Mouse (Mus musculus) erythroblast, adult 5-6 weeks (primary cell): ENCODE measurements at regions not wholly inside any gene's neighbourhood (a gene's known extent, or its start where the extent isn't known, plus 50 kb on each side); places are given as distances from the start of the nearest gene placed in this dataset.
A peak's percentile ranks its signal among the peaks of the same experiment; 100 is the strongest.
"Not testable (repeated sequence)": the region's sequence is repeated elsewhere in the genome, so short reads cannot be mapped to it uniquely, and the experiment has no call there.

Experiments
- ATAC-seq: replicated peaks from 2 replicates; pipeline ENCODE4 v1.8.0; 2016; ENCODE audit warnings: moderate number of reproducible peaks, mild to moderate bottlenecking, moderate TSS enrichment, inconsistent platforms; ENCODE audit not compliant: poor library complexity, low FRiP score, severe bottlenecking

DNA sequence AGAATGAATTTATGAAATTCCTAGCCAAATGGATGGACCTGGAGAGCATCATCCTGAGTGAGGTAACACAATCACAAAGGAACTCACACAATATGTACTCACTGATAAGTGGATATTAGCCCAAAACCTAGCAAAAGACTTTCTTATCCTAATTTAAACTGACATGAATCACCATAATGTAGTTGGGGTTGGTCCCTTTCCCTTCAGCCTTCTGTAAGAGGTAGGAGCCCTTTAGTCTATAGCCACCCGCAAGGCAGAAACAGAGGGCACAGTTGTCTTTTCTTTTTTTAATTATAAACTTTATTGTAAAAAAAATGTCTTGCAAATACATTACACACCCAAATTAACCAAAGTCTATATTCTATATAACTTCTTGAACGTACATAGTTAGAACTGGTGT is 81.3 kb downstream of the Ogfrl1 start:
- not testable (repeated sequence) for ATAC-seq

DNA sequence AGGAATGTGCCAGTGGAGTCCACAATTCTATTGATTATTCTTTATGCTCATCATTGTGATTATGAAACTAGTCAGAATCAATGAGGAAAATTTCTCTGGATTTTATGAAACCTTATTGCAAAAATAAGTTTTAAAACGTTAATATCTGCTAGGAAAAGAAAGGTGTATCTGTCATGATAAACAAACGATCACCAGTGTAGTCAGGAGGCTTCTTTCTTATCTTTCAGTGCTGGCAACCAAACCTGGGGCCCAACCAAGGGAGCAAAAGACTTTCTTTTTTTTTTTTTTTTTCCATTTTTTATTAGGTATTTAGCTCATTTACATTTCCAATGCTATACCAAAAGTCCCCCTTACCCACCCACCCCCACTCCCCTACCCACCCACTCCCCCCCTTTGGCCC is 82.7 kb downstream of the Ogfrl1 start:
- ATAC-seq = not testable (repeated sequence)

DNA sequence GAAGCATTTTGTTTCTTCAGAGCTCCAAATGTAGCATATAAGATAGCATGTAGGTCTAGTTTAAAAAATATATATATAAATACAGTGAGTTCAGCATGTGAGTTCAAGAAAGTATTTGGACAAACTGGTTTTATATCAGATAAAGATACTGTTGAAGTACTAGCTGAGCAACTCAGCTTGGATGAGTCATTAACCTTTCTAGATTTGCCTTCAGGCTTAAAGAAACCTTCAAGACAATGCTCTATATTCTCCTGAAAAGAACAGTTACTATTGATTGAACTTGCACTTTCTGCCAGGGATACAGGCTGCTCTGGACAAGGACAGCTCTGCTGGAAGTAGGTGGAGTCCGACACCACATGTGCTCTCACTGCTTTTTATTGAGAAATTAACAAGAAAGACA is 104.9 kb downstream of the Ogfrl1 start:
- no peak for ATAC-seq

DNA sequence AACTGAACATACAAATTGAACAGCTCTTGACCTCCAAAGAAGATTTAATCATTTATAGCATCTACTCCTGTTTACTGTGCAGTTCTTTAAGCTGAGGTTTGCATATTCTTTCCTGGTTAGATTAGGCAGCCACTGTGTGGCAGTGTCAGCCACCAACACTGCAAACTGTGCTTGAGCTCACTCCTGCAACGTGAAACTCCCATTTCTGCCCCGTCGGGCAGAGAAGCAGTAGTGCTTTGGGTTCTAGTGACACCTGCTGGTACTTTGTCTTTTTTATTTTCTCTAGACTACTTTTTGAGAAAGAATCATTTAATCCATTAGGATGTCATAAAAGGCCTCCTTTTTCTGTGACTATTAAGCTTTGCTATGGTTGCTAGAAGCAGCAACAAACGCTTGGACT is 110.8 kb downstream of the Ogfrl1 start:
- ATAC-seq = no peak; the same call in 1 of the 2 replicates

DNA sequence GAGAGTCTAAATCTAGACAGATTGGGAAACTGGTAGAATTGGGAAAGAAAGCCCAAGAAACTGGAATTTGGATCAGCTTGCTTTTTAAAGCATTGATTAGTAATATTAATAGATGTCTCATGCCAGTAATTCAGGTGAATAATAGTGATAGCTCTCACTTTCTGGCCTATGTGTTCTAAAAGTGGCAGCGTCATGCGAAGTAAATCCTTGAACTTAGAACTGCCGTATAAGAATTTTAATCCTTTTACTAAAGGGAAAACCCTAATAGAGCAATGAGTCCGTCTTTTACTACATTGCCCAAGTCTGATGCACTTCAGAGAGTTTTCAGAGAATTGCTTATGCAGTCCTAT is 114.7 kb downstream of the Ogfrl1 start:
- ATAC-seq = peak; percentile 60

DNA sequence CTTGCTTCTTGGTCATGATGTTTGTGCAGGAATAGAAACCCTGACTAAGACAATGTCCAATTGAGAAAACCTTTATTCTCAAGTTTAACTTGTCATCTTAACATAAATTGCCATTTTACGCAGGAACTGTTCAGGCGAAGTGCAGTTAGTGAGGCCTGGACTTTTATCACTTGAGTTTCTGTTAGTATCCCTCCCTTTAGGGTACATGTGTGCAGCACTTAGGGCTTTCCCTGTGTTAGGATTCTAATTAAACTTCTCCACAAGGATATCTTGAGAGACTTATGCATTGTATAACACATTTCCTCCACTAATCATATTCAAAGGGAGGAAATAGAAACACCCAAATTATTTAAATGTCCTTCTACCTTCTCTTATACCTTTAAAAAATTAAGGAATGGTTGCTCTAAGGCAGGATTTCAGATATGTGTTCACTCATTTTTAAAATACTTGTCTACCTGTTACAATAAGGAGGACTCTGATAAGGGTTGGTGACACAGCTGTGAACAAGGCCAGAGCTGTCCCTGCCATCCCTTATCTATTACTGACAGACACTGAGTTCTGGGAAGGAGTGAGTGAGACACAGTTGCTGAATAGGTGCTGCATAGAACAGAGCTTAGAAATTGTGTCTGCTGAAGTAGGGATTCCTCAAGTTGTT is 115.2 kb downstream of the Ogfrl1 start:
- ATAC-seq = peak; percentile 97

DNA sequence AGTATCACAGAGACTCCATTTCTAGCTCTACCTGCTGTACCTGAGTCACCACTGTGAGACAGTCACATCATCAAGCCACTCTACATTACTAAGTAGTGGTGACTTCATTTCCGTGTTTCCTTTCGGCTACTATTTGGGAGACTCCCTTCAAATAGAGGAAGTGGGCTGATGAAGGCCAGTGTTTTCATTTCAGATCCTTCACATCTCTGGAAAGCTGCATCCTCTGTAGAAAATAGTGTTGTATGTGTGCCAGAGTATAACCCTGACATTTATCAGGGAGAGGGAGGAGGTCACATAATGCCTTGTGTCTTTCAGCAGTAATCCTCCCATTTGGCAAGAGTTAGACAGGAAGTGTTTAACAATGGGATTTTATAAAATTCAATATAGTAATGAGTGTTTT is 117.7 kb downstream of the Ogfrl1 start:
- ATAC-seq = no peak

DNA sequence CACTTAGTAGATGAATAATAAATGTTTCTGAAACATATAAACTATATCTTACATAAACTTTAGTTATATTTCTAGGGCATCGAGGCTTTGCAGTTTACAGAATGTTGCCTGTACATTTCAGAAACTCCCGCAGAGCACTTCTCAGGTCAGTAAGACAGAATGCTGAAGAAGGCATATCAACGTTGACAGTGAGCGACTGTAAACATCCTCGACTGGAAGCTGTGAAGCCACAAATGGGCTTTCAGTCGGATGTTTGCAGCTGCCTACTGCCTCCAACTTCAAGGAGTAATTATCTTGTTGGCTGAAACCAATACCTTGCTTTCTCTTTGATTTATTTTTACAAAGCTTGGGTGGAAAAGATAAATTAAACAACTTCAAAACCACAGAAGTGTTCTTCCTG is 125.5 kb downstream of the Ogfrl1 start:
- no peak for ATAC-seq

DNA sequence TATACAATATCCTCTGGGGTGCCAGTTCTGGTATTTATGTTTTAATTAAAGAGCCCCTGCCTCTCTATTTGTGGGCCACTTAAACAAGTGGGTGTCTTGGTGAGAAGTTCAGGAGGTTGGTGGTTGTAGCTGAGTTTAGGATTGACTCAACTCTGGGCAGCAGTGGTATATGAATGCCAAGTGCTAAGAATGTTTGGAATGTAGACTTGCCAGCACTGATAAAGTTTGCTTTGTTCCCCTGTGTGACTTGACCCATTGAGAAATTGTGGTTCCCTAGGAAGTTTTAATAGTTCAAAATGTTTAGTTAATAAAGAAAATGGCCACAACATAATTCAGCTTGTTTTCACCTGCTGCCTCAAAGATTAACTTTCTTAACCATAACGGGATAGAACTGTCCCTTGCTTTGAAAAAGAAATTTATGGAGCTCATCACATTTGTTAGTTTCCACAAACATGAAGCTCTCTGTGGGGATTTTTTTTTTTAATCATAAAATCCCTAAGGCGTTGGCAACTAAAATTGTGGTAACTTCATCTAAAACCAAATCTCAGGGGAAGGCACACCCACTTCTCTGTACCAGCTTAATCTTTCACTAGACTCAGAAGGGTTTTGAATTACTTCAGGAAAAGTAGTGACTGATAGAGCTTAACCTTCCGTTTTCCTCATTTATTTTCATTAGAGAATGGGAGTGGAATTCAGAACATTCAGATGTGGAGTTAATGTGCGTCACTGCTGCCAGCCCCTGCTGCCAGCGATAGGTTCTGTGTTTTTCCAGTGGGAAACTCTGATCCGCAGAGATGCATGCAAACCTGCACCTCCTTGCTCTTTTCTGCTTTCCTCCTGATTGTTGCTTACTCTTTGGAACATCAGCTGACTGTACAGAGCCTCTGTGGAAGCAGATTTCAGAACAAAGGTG is 126.4 kb downstream of the Ogfrl1 start:
- no peak for ATAC-seq

DNA sequence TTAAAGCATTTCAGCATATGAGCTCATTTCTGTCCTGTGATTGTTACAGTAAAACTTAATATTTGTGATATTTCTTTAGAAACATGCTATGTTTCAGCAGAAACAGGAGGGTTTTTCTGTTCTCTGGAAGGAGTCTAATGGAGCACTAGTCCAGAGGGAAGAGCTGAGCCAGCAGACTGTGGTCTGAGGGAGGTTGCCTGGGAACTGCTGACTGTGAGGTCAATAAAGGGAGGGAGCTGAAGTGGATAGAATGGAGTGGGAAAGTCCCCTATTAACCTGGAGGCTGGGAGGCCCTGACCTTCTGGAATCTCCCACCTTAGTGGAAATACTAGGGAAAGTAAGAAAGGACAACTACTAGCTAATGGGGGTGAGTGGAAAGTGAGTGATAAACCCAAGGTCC is 129.5 kb downstream of the Ogfrl1 start:
- ATAC-seq = no peak

DNA sequence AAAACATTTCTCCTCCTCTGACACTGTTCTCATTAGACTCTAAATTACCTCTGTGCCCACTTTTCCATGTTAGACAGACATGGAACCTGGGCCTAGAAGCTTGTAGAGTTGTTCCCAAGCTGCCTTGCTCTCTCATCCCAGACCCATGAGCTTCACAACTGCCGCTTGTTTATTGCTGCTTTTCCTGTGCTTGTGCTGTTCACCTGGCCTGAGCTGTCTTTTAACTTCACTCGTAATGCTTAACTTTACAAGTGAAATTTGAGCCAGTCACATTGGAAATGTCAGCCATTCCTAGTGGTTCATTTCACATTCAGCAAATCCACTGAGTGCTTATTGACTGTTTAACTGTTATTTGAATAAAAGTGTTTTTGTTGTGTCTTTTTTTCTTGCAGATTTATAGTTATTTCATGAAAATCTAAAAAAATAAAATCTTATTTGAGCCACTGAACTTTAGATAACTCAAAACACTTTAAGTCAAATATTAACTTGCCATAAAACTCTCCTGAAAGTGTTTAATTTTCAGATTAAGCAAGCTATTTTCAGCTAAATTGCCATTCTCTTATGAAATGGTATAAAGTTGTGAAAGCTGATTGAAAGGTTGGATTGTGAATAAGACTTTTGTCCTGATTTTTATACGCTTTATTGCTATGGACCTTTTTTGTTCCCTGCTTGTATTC is 131.9 kb downstream of the Ogfrl1 start:
- no peak for ATAC-seq

DNA sequence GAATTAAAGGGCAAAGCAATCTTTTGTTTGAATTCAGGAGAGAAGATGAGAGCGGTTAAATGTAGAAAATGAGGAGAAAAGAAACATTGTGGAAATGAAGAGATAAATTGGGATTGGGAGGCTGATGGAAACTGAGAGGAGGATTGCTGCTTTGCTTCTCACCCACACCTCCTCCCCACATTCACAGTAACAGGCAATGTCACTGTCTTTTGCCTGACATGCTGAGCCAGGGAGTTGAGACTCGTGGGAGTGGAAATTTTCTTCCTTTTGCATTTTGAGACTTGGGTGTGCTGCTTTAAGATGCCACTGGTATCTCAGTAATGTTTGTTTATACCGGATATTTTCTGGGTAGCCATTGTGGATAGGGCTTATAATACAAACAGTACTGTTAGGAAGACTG is 133.3 kb downstream of the Ogfrl1 start:
- no peak for ATAC-seq

DNA sequence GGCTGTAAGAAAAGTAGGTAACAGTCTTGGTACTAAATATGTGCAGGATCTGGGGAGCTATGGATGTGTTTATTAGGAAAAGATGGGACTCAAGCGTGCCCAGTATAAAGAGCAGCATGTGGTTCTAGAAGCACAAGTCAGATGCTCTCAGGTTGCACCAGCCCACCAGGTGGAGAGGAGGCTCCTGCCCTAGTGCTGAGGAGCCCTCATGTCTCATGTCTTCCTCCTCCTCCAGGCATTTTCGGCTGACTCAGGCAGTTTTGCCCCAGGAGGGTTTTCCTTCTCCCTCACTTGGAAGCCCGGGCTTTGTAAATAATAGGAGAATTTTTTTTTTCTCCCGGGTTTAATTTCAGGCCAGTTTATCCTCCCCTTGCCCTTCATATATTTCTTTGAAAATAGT is 133.8 kb downstream of the Ogfrl1 start:
- ATAC-seq = no peak

DNA sequence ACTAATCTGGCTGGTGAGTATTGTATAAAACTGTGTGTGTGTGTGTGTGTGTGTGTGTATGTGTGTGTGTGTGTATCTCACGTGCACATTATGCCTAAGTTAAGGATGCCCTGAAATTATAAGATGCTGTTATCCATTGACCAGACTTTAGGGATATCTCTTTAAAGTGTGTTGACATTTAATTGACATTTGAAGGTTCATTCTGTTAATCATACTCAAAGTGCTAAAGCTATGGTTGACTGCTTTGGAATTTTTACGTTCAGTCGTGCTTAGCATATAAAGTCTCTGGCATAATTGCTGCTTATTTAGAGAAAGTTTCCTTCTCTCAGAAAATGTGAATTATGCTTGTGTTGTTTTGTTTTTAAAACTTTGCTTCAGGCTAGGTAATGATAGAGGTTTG is 135.9 kb downstream of the Ogfrl1 start:
- no peak for ATAC-seq

DNA sequence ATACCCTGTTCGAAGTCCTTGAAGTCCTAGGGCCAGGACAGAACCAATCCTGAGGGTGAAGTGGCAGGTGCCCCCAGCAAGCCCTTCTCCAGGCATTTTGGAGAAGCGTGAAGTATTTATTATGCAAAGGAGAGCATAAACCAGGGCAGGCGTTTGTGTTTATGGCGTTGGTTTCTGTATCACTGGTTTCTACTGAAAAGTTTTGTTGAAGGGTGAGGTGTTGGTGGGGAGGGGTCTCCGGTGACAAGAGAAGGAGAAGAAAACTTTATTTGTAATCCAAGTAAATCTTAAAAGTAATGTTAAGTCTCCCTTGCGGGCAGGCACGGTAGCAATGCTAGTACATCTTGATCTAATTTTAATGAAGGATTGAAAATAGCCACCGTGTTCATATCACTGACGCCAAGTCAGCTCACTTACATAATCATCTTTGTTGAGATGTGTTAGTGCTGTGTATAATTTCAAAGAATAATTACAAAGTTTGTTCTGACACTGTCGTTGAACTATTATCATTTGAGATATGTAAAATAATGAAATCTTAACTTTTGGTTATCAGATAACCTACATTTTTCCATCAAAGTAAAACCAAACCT is 140.2 kb downstream of the Ogfrl1 start:
- ATAC-seq = no peak

DNA sequence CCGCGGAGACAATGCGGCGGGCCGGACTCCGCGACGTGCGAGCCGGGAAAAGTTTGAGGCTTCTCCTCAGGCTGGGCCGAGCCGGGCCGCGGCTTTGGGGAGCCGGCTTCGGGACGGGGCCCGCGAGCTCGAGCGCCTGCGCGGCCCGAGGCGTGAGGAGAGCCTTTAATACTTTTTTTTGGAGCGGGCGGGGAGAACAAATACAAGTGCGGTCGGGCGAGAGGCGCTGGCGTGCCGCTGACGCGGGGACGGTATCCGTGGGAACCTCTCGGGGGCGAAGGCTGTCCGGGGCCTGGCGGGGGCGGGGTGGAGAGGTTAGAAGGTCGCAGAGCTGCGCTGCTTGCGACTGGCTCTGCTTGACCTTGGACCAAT is 141.0 kb downstream of the Ogfrl1 start:
- peak; percentile 58 for ATAC-seq

DNA sequence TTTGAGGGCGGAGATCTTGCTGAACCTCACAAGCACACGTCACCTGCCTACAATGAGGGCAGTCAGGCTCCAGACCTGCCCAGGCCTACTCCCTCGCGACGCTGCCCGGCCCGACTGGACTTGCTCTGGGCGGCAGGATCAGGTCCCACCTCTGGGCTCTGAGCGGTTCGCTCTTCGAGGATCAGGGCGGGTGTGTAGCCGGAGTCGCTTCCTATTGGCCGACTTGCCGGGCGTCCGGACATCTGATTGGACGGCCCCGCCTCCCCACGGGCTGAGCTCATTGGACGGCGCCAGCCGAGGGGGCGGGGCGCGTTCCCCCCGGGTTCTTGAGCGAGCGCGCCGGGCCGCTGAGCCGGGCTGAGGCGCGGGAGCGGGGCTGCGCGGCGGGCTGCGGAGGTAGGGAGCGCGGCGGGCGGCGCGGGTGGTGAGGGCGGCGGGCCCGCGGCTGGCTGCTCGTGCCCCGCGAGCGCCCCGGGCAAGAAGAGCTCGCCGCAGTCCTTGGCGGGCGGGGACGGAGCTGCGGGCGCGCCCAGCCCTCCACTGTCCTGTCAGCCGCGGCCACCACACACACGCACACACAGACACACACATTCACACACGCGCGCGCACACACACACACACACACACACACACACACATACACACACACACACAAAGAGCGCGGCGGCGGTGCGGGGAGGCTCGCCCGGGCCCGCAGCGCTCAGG is 141.5 kb downstream of the Ogfrl1 start:
- peak; percentile 99 for ATAC-seq

DNA sequence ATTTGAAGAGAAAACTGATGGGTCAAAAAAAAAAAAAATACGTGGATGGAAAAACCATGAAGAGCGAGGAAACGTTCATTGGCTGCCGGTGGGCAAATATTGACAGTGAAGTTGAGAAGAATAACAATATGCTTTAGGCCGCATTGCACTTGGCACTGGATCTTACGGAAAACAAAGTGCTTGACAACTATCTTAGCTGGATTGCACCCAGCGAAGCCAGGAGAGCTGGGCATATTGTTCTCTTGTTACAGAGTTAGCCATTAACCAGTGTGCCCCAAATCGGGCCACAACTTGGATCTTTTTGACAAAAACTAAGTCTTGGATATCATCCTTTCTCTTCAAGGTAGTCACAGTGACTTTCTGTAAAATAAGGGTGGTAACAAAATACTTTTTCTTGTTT is 143.3 kb downstream of the Ogfrl1 start:
- ATAC-seq = no peak

DNA sequence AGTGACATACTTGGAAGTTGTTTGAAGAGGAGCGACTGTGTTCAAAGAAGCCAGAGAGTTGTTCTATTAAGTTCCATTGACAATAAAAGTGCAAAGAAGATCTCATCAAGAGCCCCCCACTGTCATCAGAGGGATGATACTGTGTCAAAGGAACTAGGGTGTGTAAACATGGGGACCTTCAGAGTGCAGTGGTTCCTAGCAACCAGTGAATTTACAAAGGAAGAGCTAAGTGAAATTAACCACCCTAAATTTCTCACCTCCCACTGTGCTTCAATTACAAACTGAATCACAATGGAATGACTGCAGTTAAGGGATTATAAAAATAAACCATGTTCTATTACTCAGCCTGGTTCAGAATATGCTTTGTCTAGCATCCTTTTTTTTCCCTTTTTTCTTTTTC is 129.5 kb upstream of the 4933415F23Rik start:
- ATAC-seq = no peak

DNA sequence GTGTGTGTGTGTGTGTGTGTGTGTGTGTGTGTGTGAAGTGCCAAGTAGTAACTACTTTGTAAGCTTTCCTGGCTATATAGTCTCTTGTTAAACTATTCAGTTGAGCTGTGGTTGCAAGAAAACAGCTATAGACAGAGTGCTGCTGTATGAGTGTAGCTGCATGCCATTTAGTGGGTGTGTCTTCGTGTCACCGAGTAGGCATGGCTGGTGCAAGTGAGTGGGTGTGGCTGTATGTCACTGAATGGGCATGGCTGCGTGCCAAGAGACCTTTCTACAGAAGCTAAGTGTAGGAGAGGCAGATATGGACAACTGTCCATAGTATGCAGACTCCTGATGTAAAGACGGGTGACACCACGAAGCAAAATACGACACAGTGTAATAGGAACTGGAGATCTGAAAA is 126.4 kb upstream of the 4933415F23Rik start:
- ATAC-seq = peak; percentile 57; the same call in 1 of the 2 replicates
